Mouse (Mus musculus) limb, embryonic 14.5 days (tissue): ENCODE data around the gene Dnah3. TPM values are rescaled to one million over a fixed set of nuclear protein-coding genes. Genes with fewer than 3 reads are reported as not detected.

Experiments used
- ATAC-seq: fragments of 200-750 bp; cut with Nextera tagmentation; 2 replicates; pipeline ENCODE4 v1.8.0; 2017; ENCODE audit warnings: low read depth, moderate number of reproducible peaks, moderate TSS enrichment; ENCODE audit not compliant: low FRiP score
- DNase-seq: peaks from one replicate; pipeline ENCODE4 v3.0.0-alpha.2; 2015; ENCODE audit warnings: low spot score
- H3K27ac ChIP-seq: fragments of 300-500 bp; sonication (generic); replicated peaks from 2 replicates; pipeline ENCODE4 v1.5.1; 2014; ENCODE audit warnings: low read depth, mild to moderate bottlenecking, low read length, moderate library complexity, mixed read lengths
- H3K27me3 ChIP-seq: fragments of 300-500 bp; sonication (generic); 2 replicates; pipeline ENCODE4 v1.6.1; 2014; ENCODE audit warnings: low read length, mixed read lengths; ENCODE audit not compliant: control insufficient read depth, insufficient read depth
- H3K36me3 ChIP-seq: fragments of 300-500 bp; sonication (generic); 2 replicates; pipeline ENCODE4 v1.6.1; 2014; ENCODE audit warnings: mild to moderate bottlenecking, low read length, moderate library complexity, mixed read lengths; ENCODE audit not compliant: control insufficient read depth, insufficient read depth
- H3K4me1 ChIP-seq: fragments of 300-500 bp; sonication (generic); 2 replicates; pipeline ENCODE4 v1.6.1; 2014; ENCODE audit warnings: antibody characterized with exemption, low read length, mixed read lengths; ENCODE audit not compliant: control insufficient read depth, insufficient read depth
- H3K4me2 ChIP-seq: fragments of 300-500 bp; sonication (generic); replicated peaks from 2 replicates; pipeline ENCODE4 v1.6.1; 2014; ENCODE audit warnings: low read depth, mild to moderate bottlenecking, low read length, moderate library complexity; ENCODE audit not compliant: severe bottlenecking
- H3K4me3 ChIP-seq: fragments of 300-500 bp; sonication (generic); replicated peaks from 2 replicates; pipeline ENCODE4 v1.5.1; 2014; ENCODE audit warnings: low read length
- H3K9ac ChIP-seq: fragments of 300-500 bp; sonication (generic); 2 replicates; pipeline ENCODE4 v1.6.1; 2014; ENCODE audit warnings: mild to moderate bottlenecking, low read depth, low read length, moderate library complexity; ENCODE audit not compliant: severe bottlenecking
- H3K9me3 ChIP-seq: fragments of 300-500 bp; sonication (generic); 2 replicates; pipeline ENCODE4 v1.6.1; 2016; ENCODE audit warnings: low read length; ENCODE audit not compliant: control insufficient read depth
- POLR2A ChIP-seq: fragments of 200-500 bp; IDR thresholded peaks from 2 replicates; pipeline ENCODE4 v1.8.0; 2012; ENCODE audit warnings: inconsistent platforms, mild to moderate bottlenecking, moderate library complexity, borderline replicate concordance; ENCODE audit not compliant: insufficient read depth, insufficient read length; ENCODE audit errors: extremely low read depth
- WGBS: fragments of 180-500 bp; shearing (Covaris S2); extraction: QIAGEN DNeasy Blood & Tissue Kit; methylation state at CpG from one replicate; pipeline ENCODE4 v1.1.7; 2014; 5-methylcytosine and 5-hydroxymethylcytosine counted together
- polyA plus RNA-seq, 2 experiments: library from polyadenylated mRNA; depleted of rRNA in 1 of 2; stranded (reverse) in 1 of 2; unstranded in 1 of 2; fragments of >200 nt; fragmentation: Nextera tagmentation in 1 of 2; extraction: Ambion mirVana in 1 of 2; gene quantifications; 2 replicates each; pipeline versions ENCODE4 v1.2.1 to v1.2.3; 2012 to 2014

Dnah3 gene
- polyA plus RNA-seq, 2 experiments = 0.01 TPM; not detected in 1

GRCm38 (mm10) chr7:119895639-119896512 lies 199.2 kb downstream of the Dnah3 start, which contains the start of the genes Lyrm1 and Dcun1d3:
Gene Lyrm1, plus strand, starts transcription at chr7:119895861.
Gene Dcun1d3, minus strand, starts transcription at chr7:119896298.
- under 1% methylated on average over 63 of the region's 63 CpGs for WGBS
- ATAC-seq = peak; percentile 99

GRCm38 (mm10) chr7:119894818-119895544 lies 200.1 kb downstream of the Dnah3 start:
- H3K9me3 ChIP-seq = no peaks in the 10 kb centered on the region
- H3K27ac ChIP-seq = peak overlapping the region; percentile 95
- peak overlapping the region; percentile 69 for H3K4me3 ChIP-seq
- H3K4me1 ChIP-seq = peaks cover 4% of the 10 kb centered on the region; the same call in 1 of the 2 replicates
- peak overlapping the region; percentile 83 for H3K9ac ChIP-seq
- no peaks in the 10 kb centered on the region for H3K27me3 ChIP-seq
- TF ChIP-seq POLR2A = no peak
- WGBS = 3% methylated on average over 14 of the region's 15 CpGs
- peak; percentile 3 for DNase-seq
- no peaks in the 10 kb centered on the region for H3K36me3 ChIP-seq
- H3K4me2 ChIP-seq = peak overlapping the region; percentile 69
- ATAC-seq = no peak

More at GRCm38 (mm10) chr7:119895639-119896512, 199.2 kb downstream of the Dnah3 start, which contains the start of the genes Lyrm1 and Dcun1d3:
- Histone ChIP-seq H3K27ac (peak within 1 kb of the TSS; percentile 95), H3K4me3 (peak within 1 kb of the TSS; percentile 69), H3K36me3 (no peaks in the 10 kb centered on the region), H3K4me2 (peak within 1 kb of the TSS; percentile 74), H3K9ac (peak within 1 kb of the TSS; percentile 83), H3K9me3 (no peaks in the 10 kb centered on the region), H3K4me1 (peaks cover 4% of the 10 kb centered on the region; the same call in 1 of the 2 replicates), H3K27me3 (no peaks in the 10 kb centered on the region)
- DNase-seq = peak; percentile 97
- peak; percentile 82 for TF ChIP-seq POLR2A

- DNase-seq (no peak), ATAC-seq (no peak)
- H3K9me3 ChIP-seq = no peaks in the 10 kb centered on the region
- H3K4me1 ChIP-seq = peaks cover 4% of the 10 kb centered on the region; the same call in 1 of the 2 replicates
- no peak overlapping the region for H3K4me3 ChIP-seq
- H3K36me3 ChIP-seq = no peaks in the 10 kb centered on the region
- no peak overlapping the region for H3K27ac ChIP-seq
- no peaks in the 10 kb centered on the region for H3K27me3 ChIP-seq
- no peak for TF ChIP-seq POLR2A
- H3K4me2 ChIP-seq = no peak overlapping the region
- 95% methylated on average over 4 of the region's 4 CpGs for WGBS
- H3K9ac ChIP-seq = no peak overlapping the region
Observed at GRCm38 (mm10) chr7:119892742-119893141, 202.3 kb downstream of the Dnah3 start.

GRCm38 (mm10) chr7:119892198-119892597 lies 202.9 kb downstream of the Dnah3 start:
- WGBS = 83% methylated on average over 1 of the region's 1 CpGs

GRCm38 (mm10) chr7:119887887-119888286 lies 207.2 kb downstream of the Dnah3 start:
- ATAC-seq = no peak
- 93% methylated on average over 4 of the region's 4 CpGs for whole genome bisulfite sequencing
- H3K36me3 ChIP-seq = no peaks in the 10 kb centered on the region
- no peaks in the 10 kb centered on the region for H3K27me3 ChIP-seq
- H3K27ac ChIP-seq = no peak overlapping the region
- DNase-seq = no peak
- H3K4me3 ChIP-seq = no peak overlapping the region
- H3K9ac ChIP-seq = no peak overlapping the region
- TF ChIP-seq POLR2A = no peak
- no peaks in the 10 kb centered on the region for H3K9me3 ChIP-seq
- H3K4me2 ChIP-seq = no peak overlapping the region
- H3K4me1 ChIP-seq = no peaks in the 10 kb centered on the region

More at GRCm38 (mm10) chr7:119892198-119892597, 202.9 kb downstream of the Dnah3 start:
- Histone ChIP-seq H3K4me1 (peaks cover 4% of the 10 kb centered on the region; the same call in 1 of the 2 replicates), H3K9ac (no peak overlapping the region), H3K4me2 (no peak overlapping the region), H3K4me3 (no peak overlapping the region), H3K27ac (no peak overlapping the region), H3K27me3 (no peaks in the 10 kb centered on the region), H3K36me3 (no peaks in the 10 kb centered on the region), H3K9me3 (no peaks in the 10 kb centered on the region)
- no peak for ATAC-seq
- no peak for TF ChIP-seq POLR2A
- DNase-seq = no peak
